Mouse (Mus musculus): Measurements from ENCODE around the gene Vmn2r85. TPM values are rescaled to one million over a fixed set of nuclear protein-coding genes. Genes with fewer than 3 reads are reported as not detected.
A peak's percentile ranks its signal among the peaks of the same experiment; 100 is the strongest.
"Not testable (repeated sequence)": the region's sequence is repeated elsewhere in the genome, so short reads cannot be mapped to it uniquely, and the experiment has no call there.

The Vmn2r85 gene
- not detected in 2 replicates for polyA plus RNA-seq (2015; fragmentation: Nextera tagmentation; extraction: Ambion mirVana)

GRCm38 (mm10) chr10:130429603-130430002 lies at the start of gene Vmn2r85:
Gene Vmn2r85, minus strand, starts transcription at chr10:130429703.
- H3K36me3 ChIP-seq (replicated peaks); H3K27me3 ChIP-seq; ATAC-seq (ENCODE audit: insufficient read depth); H3K9me3 ChIP-seq (replicated peaks); H3K4me1 ChIP-seq (replicated peaks); H3K4me3 ChIP-seq (replicated peaks); H3K9ac ChIP-seq; H3K4me2 ChIP-seq; H3K27ac ChIP-seq (replicated peaks): not testable (repeated sequence)

GRCm38 (mm10) chr10:130470311-130470760 lies 40.8 kb upstream of the Vmn2r85 start:
- Histone ChIP-seq H3K27ac (replicated peaks) (no peak overlapping the region), H3K9me3 (replicated peaks) (no peaks in the 10 kb centered on the region), H3K4me2 (peak overlapping the region; percentile 67), H3K4me1 (replicated peaks) (no peaks in the 10 kb centered on the region), H3K36me3 (replicated peaks) (no peaks in the 10 kb centered on the region), H3K9ac (no peak overlapping the region), H3K4me3 (replicated peaks) (peak overlapping the region; percentile 40), H3K27me3 (peaks cover 8% of the 10 kb centered on the region)
- WGBS (ENCODE audit: insufficient replicate concordance), result 2% methylated on average over 36 of the region's 36 CpGs
- no peak for ATAC-seq (ENCODE audit: insufficient read depth)

- WGBS (ENCODE audit: insufficient replicate concordance), result 75% methylated on average over 1 of the region's 1 CpGs
- H3K4me3 ChIP-seq (replicated peaks); H3K4me2 ChIP-seq; H3K4me1 ChIP-seq (replicated peaks); H3K27ac ChIP-seq (replicated peaks); H3K36me3 ChIP-seq (replicated peaks); H3K9me3 ChIP-seq (replicated peaks); ATAC-seq (ENCODE audit: insufficient read depth); H3K9ac ChIP-seq; H3K27me3 ChIP-seq: not testable (repeated sequence)
Measured at GRCm38 (mm10) chr10:130455950-130456349, 26.4 kb upstream of the Vmn2r85 start, which contains the start of gene Vmn2r86. Gene Vmn2r86, minus strand, starts transcription at chr10:130456050.

GRCm38 (mm10) chr10:130444776-130445175 lies 15.3 kb upstream of the Vmn2r85 start:
- Histone ChIP-seq H3K9ac (no peak overlapping the region), H3K27ac (replicated peaks) (no peak overlapping the region), H3K4me1 (replicated peaks) (no peaks in the 10 kb centered on the region), H3K4me2 (no peak overlapping the region), H3K36me3 (replicated peaks) (no peaks in the 10 kb centered on the region), H3K27me3 (no peaks in the 10 kb centered on the region), H3K4me3 (replicated peaks) (no peak overlapping the region), H3K9me3 (replicated peaks) (no peaks in the 10 kb centered on the region)
- WGBS (ENCODE audit: insufficient replicate concordance), result 74% methylated on average over 21 of the region's 21 CpGs
- ATAC-seq (ENCODE audit: insufficient read depth), result no peak

- ATAC-seq (ENCODE audit: insufficient read depth); H3K9me3 ChIP-seq (replicated peaks); H3K4me1 ChIP-seq (replicated peaks); H3K27me3 ChIP-seq; H3K9ac ChIP-seq; H3K4me3 ChIP-seq (replicated peaks); H3K36me3 ChIP-seq (replicated peaks); H3K4me2 ChIP-seq; H3K27ac ChIP-seq (replicated peaks): not testable (repeated sequence)
- 63% methylated on average over 11 of the region's 11 CpGs for WGBS (ENCODE audit: insufficient replicate concordance)
Measured at GRCm38 (mm10) chr10:130434185-130434898, 4.8 kb upstream of the Vmn2r85 start.

- not testable (repeated sequence) for H3K36me3 ChIP-seq (replicated peaks); H3K4me2 ChIP-seq; H3K4me1 ChIP-seq (replicated peaks); H3K27ac ChIP-seq (replicated peaks); H3K9ac ChIP-seq; ATAC-seq (ENCODE audit: insufficient read depth); H3K4me3 ChIP-seq (replicated peaks); H3K27me3 ChIP-seq; H3K9me3 ChIP-seq (replicated peaks)
- 31% methylated on average over 2 of the region's 2 CpGs for WGBS (ENCODE audit: insufficient replicate concordance)
Measured at GRCm38 (mm10) chr10:130422368-130422767, 7.1 kb downstream of the Vmn2r85 start.

- H3K36me3 ChIP-seq (replicated peaks), result no peaks in the 10 kb centered on the region
- H3K9me3 ChIP-seq (replicated peaks), result no peaks in the 10 kb centered on the region
- H3K4me1 ChIP-seq (replicated peaks), result no peaks in the 10 kb centered on the region
- H3K4me2 ChIP-seq, result no peak overlapping the region
- H3K27ac ChIP-seq (replicated peaks), result no peak overlapping the region
- no peaks in the 10 kb centered on the region for H3K27me3 ChIP-seq
- H3K9ac ChIP-seq, result no peak overlapping the region
- H3K4me3 ChIP-seq (replicated peaks), result no peak overlapping the region
- WGBS (ENCODE audit: insufficient replicate concordance), result 54% methylated on average over 3 of the region's 3 CpGs
- no peak for ATAC-seq (ENCODE audit: insufficient read depth)
Measured at GRCm38 (mm10) chr10:130420401-130420800, 9.1 kb downstream of the Vmn2r85 start.

GRCm38 (mm10) chr10:130419954-130420353 lies 9.5 kb downstream of the Vmn2r85 start:
- H3K4me1 ChIP-seq (replicated peaks); ATAC-seq (ENCODE audit: insufficient read depth); H3K27ac ChIP-seq (replicated peaks); H3K9ac ChIP-seq; H3K4me2 ChIP-seq; H3K27me3 ChIP-seq; H3K36me3 ChIP-seq (replicated peaks); H3K4me3 ChIP-seq (replicated peaks); H3K9me3 ChIP-seq (replicated peaks): not testable (repeated sequence)
- WGBS (ENCODE audit: insufficient replicate concordance), result 35% methylated on average over 2 of the region's 2 CpGs

GRCm38 (mm10) chr10:130416352-130416751 lies 13.2 kb downstream of the Vmn2r85 start:
- not testable (repeated sequence) for H3K4me2 ChIP-seq; ATAC-seq (ENCODE audit: insufficient read depth)

GRCm38 (mm10) chr10:130412167-130412698 lies 17.3 kb downstream of the Vmn2r85 start:
- H3K9ac ChIP-seq; H3K4me1 ChIP-seq (replicated peaks); H3K27me3 ChIP-seq; H3K36me3 ChIP-seq (replicated peaks); H3K4me3 ChIP-seq (replicated peaks); H3K27ac ChIP-seq (replicated peaks); H3K9me3 ChIP-seq (replicated peaks); H3K4me2 ChIP-seq: not testable (repeated sequence)
- 0 out of 2 replicates have a peak, but pooled peaks have one; percentile 40 for ATAC-seq (ENCODE audit: insufficient read depth)
- WGBS (ENCODE audit: insufficient replicate concordance), result 54% methylated on average over 30 of the region's 35 CpGs

More at GRCm38 (mm10) chr10:130416352-130416751, 13.2 kb downstream of the Vmn2r85 start:
- not testable (repeated sequence) for H3K9me3 ChIP-seq (replicated peaks); H3K36me3 ChIP-seq (replicated peaks); H3K4me3 ChIP-seq (replicated peaks); H3K4me1 ChIP-seq (replicated peaks); H3K9ac ChIP-seq; H3K27ac ChIP-seq (replicated peaks); H3K27me3 ChIP-seq

GRCm38 (mm10) chr10:130394232-130394631 lies 35.3 kb downstream of the Vmn2r85 start, which contains the start of gene Vmn2r84:
Gene Vmn2r84, minus strand, starts transcription at chr10:130394332.
- Histone ChIP-seq H3K27ac (replicated peaks) (no peak within 1 kb of the TSS), H3K9ac (no peak within 1 kb of the TSS), H3K4me3 (replicated peaks) (no peak within 1 kb of the TSS), H3K9me3 (replicated peaks) (no peaks in the 10 kb centered on the region), H3K4me1 (replicated peaks) (no peaks in the 10 kb centered on the region), H3K27me3 (no peaks in the 10 kb centered on the region), H3K4me2 (no peak within 1 kb of the TSS), H3K36me3 (replicated peaks) (no peaks in the 10 kb centered on the region)
- no peak for ATAC-seq (ENCODE audit: insufficient read depth)

GRCm38 (mm10) chr10:130375145-130375544 lies 54.4 kb downstream of the Vmn2r85 start:
- Histone ChIP-seq H3K4me3 (replicated peaks) (no peak overlapping the region), H3K36me3 (replicated peaks) (no peaks in the 10 kb centered on the region), H3K9me3 (replicated peaks) (no peaks in the 10 kb centered on the region), H3K4me1 (replicated peaks) (0 out of 2 replicates have a peak, but pooled peaks cover 6% of the 10 kb centered on the region), H3K4me2 (no peak overlapping the region), H3K27ac (replicated peaks) (no peak overlapping the region), H3K9ac (no peak overlapping the region), H3K27me3 (no peaks in the 10 kb centered on the region)
- no peak for ATAC-seq (ENCODE audit: insufficient read depth)
- 60% methylated on average over 2 of the region's 2 CpGs for WGBS (ENCODE audit: insufficient replicate concordance)

Measured in liver, embryonic 15.5 days (tissue).